Mouse (Mus musculus): ENCODE results near the gene Pdhb.

- TF ChIP-seq TAL1 (IDR thresholded peaks at IDR 0.05; ENCODE audit: low read length) (no peak), GATA1 (IDR thresholded peaks at IDR 0.05; ENCODE audit: low read depth, low read length) (no peak), CTCF (IDR thresholded peaks at IDR 0.05 in 2 of 3, conservative IDR thresholded peaks at IDR 0.05 in 1 of 3; ENCODE audit: control insufficient read depth in 1 of 3, insufficient read depth in 1 of 3, low read depth in 2 of 3, low read length in 3 of 3, poor library complexity in 1 of 3, severe bottlenecking in 1 of 3) (no peak), ETS1 (IDR thresholded peaks at IDR 0.05; ENCODE audit: low read depth, low read length) (no peak), SIN3A (IDR thresholded peaks at IDR 0.05; ENCODE audit: low read length) (no peak), MAX (IDR thresholded peaks at IDR 0.05; ENCODE audit: low read length) (no peak), ZMIZ1 (IDR thresholded peaks at IDR 0.05; ENCODE audit: low read depth, low read length) (no peak)
Measured at GRCm38 (mm10) chr14:8134234-8134633, 38.6 kb downstream of the Pdhb start.

All from MEL (cell line).